Mouse (Mus musculus) adrenal gland, adult 8-10 months (tissue): ENCODE measurements around the gene Stfa3. TPM values are rescaled to one million over a fixed set of nuclear protein-coding genes. Genes with fewer than 3 reads are reported as not detected.
"Not testable (repeated sequence)": the region's sequence is repeated elsewhere in the genome, so short reads cannot be mapped to it uniquely, and the experiment has no call there.

ENCODE experiments used
- DNase-seq: peaks from one replicate; pipeline ENCODE4 v3.0.0; 2022
- total RNA-seq, 4 experiments: library from RNA; stranded (reverse); gene quantifications; 2 replicates each; pipeline ENCODE4 v1.2.4; 2022

The Stfa3 gene
- not detected for total RNA-seq

DNA sequence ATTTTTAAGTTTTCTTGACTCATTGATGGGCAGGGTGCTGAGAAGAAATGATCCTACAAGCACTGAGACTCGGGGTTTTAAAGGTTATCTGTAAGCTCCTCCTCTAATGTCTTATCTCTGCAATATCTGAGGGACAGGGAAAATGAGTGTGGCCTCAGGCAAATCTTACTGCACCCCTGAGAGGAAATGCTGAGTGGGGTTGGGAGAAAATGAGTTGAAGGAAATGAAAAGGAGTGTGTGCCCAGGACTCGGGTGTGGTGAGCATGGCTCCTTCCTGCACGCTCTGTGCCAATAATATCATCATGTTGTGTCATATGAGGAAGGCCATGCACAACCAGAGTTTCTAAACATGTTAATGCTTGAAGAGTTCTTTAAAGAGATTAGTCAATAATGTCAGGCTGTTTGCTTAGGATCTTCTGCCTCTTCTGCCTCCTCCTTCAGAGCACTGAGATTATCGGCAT lies at the start of gene Stfa3:
TSS of gene Stfa3 (minus strand) at position 51 of the 461 bp plus-strand sequence.
- DNase-seq = no peak

DNA sequence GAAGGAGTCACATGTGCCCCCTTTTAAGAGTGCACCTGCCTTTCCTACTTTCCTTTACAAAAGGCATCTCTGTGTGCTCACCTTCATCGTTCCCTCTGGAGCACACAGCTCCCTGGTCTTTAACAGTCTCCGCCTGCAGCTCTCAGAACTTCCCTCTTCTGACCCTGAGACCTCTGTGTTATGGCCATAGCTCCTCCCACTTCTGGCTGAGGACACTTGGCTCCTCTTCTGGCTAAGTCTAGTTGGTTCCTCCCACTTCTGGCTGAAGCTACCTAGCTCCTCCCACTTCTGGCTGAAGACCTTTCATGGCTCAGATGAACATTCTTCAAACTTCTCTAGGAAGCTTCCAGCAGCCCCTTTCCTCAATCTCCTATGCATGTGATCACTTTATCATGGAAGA lies 47.1 kb upstream of the Stfa3 start:
- no peak for DNase-seq

DNA sequence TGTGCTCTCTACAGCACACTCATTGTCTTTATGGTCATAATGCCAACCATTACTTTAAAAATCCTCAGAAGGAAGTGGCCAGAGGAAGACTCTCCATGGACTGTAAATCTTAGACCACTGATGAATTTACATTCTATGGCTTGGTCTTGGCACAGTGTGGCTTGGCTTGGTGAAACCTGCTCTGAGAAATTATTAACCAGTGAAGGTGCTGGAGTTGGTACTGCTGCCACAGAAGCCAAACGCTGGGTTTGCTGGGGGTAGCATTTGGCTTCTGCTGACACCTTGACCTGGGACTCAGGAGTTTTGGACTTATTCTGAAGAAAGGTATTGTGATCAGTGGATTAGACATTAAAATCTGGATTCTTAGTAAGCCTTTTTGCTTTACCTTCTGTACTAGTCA lies 37.2 kb upstream of the Stfa3 start:
- no peak for DNase-seq

DNA sequence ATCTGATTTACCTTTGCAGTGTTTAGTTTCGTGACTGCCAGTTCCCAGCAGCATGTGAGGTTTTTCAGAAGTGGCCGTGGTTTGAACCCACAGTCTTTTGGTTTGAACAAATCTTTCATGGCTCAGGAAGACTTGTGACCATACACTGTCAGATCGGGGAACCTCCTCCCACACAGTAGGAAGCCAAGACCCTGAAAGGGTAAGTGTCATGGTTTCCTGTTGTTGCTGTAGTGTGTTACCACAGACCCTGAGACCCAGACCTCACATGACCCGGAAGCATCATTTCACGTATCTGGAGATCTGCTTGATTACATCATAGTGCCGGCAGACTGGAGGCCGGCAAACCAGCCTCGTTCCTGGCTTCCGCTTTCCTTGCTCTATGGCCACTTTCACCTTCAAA lies 21.7 kb upstream of the Stfa3 start:
- DNase-seq = no peak

DNA sequence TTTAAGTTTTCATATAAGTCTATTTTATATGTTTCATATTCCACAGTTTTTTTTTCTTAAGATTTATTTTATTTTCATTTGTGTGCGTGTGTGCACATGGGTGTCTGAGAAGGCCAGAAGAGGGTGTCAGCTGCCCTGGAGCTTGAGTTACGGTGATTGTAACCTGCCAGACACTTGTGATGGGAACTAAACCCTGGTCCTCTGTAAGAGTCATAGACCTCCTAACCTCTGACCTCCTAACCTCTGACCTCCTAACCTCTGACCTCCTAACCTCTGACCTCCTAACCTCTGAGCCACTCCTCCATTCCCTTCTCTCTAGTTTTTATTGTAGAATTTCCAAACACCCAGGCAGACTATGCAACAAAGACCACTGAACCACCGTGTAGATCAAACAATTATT lies 20.3 kb upstream of the Stfa3 start:
- no peak for DNase-seq

DNA sequence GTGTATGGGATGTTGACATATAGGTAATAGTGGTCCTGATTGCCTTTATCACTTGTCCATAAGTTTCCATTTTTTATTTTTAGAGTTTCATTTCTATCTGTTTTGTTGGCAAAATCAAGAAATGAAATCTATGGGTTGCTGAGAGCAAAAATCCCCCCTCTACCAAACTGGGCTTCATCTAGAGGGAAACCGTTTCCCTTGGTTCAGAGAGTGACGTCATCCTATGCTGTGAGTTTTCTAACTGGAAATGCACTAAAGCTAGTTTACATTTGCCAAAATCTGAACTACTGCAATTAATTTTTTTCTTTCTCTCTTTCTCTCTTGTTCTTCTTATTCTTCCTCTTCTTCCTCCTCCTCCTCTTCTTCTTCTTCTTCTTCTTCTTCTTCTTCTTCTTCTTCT lies 19.7 kb upstream of the Stfa3 start:
- no peak for DNase-seq

DNA sequence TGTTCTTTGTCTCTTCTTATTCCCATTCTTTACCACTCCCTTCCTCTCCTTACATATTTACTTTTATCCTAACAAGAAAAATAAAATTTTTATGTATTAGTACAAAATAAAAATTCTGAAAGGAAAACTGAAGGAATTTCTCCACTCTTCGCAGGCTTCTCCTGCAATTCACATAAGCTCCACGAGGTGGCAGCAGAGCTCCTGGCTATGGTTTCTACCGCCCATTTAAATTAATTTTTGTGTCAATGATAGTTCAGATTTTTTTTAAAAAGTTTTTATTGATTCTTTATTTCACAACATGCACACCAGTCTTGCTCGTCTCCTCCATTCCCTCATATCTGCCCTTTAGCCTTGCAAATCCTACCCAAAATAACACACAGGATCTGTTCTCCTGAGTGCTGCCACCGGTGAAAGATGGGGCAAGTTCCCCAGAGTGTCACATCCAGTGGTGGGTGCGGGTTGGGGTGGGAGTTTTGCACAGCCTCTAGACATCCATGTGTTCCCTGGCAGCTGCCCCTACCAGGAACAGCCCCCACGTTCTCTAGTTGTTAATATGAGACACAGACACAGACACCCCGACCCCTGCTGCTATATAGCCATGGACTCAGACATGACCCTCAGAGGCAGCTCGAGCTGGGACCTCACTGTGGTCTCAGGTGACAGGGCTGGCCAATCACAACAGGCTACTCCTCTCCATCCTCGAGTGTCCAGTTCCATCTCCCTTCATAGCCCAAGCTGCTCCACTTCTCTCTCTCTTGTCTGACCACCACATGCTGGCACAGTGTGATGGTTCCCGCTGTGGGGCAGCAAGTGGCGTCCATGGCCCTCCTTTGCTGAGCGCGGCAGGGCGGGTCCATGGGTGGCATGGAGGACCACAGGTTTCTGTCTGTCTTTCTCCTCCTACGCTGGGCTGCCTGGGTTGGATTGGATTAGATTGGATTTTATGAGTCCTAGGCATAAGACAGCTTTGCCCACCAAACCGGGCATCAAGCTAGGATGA lies 18.3 kb upstream of the Stfa3 start:
- no peak for DNase-seq

DNA sequence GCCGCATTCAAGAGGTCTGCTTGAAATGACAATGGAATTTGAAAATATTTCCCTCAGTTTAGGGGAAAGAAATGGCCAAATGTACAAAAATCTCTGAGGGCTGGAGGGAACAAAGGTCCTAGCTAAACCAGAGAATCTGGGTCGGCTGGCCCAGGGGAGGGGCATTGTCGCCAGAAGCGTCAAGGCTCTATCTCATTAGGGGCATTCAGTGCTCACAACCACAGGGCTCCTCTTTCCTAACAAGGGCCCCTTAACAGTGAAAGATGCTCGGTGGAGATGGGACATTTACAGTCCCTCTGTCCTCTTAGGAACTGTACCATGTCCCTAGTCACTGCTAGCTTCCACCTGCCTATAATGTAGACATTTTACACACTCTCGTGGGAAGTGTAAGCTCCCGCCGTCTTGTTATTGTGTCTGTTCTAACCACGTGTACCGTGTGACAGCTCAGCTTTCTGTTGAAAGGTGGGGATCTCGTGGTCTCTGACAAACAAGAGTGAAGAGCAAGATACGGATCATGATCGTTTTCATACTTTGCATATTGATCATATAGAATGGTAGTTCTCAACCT lies 16.0 kb upstream of the Stfa3 start:
- DNase-seq = no peak

DNA sequence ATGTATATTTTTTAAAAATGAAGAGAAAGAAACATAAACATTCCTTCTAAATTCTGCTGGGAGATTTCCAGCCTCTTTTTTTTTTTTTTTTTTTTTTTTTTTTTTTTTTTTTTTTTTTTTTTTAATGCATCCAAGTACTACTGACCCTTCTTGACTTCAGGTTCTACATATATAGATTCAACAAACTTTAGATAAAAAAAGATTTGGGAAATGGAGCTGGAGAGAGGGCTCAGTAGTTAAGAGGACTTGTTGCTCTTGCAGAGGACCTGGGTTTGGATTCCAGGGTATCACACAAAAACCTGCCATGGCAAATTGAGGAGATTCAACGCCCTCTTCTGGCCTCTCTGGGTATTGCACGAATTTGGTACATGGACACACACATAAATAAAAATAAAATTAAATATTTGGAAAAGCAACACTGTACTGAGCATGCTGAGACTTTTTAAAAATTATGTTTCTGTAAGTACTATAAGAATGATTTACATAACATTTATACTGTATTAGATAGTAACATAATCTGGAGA lies 14.8 kb upstream of the Stfa3 start:
- no peak for DNase-seq

DNA sequence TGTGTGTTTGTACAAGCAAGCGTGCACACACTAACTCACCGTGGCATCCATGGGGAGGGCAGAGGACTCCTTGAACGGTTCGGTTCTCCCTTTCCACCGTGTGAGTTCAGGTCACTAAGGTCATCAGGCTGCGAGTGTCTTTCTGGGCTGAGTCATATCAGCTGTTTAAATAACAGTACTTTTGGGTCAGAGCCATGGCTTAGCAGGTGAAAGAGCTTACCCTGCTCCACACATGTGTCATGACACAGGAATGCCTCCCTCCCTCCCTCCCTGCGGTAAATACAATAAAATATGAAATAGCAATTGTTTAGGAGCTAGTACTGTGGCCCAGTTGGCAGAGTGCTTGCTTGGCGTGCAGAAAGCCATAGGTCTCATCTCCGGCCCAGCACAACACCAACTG lies 14.2 kb upstream of the Stfa3 start:
- no peak for DNase-seq

DNA sequence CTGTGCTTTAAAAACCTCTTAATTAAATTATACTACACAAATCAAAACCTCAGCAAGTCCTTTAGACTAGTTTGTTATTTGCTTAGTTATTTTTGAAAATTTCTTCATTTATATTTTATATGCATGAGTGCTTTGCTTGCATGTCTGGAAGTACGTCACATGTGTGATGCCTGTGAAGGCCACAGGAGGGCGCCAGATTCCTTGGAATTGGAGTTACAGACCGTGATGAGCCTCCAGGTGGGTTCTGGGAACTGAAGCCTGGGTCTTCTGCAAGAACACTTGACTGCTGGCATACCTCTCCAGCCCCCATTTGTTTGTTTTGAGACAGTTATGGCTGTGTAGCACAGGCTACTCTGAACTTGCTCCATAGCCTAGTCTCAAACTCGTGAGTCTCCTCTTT lies 13.7 kb upstream of the Stfa3 start:
- no peak for DNase-seq

DNA sequence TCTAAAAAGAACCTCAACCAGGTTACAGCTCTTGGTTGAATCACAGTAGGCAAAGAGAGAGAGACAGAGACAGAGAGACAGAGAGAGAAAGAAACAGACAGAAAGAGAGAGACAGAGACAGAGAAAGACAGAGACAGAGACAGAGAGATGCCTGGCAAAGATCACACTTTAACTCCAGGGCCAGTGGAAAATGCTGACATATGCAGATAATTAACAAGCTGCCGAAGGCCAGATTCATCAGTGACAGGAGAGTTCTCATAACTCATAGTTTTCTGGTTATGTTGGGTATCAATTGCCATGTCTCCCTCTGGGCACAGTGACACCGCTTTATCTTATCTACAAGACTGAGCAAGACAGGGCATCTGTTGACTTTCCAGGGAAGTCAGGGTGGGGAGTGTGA lies 12.7 kb upstream of the Stfa3 start:
- DNase-seq = no peak

DNA sequence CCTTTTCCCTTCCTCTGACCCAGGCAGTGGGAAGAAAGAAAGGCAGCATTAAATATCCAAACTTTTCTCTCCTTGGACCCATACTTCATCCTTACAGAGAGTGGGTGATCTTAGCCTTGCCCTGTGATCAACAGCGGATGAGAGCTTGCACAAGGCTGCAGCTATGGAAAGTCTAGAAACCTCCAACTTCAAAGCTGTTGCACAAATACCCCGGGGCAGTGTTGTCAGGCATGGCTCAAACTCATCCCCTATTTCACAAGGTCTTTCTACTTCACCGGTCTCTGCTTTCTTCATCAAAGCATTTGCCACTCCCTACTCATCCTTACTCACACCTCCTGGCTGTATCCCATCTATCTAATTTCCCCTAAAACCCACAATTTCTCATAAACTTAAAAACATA lies 10.2 kb upstream of the Stfa3 start:
- DNase-seq = no peak

DNA sequence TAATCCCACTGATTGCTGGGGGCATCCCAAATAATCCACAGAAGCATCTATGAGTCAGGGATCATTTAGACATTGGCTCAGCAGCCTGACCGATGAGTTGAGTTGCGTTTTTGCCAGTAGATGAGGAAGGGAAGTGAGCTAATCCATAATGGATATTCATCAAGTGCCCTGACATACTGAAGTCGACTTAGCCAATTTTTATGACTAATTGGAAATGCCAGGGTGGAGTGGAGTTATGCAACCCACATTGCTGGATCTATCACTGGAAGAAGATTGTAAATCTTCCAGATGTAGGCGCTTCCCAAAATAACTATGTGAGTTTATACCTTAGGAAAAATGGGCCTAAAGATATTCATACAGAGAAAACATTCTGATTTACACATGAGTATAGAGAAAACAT lies 8.9 kb upstream of the Stfa3 start:
- peak; percentile 50 for DNase-seq

DNA sequence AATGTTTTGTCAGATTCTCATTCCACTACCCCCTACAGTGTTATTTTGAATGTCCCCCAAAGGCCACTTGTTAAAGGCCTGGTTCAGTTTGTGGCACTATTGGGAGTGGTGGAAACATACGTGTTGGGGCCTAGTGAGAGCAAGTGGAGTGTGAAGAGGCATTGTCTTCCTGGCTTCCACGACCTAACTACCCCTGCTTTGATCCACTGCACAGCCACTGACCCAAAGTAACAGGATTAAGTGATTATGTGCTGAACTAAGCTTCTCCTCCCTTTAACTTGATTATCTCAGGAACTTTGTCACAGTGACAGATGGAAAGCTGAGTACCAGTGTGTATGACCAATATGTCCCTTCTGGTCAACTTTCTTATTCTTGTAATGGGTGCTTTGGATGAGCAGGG lies 5.2 kb upstream of the Stfa3 start:
- no peak for DNase-seq

DNA sequence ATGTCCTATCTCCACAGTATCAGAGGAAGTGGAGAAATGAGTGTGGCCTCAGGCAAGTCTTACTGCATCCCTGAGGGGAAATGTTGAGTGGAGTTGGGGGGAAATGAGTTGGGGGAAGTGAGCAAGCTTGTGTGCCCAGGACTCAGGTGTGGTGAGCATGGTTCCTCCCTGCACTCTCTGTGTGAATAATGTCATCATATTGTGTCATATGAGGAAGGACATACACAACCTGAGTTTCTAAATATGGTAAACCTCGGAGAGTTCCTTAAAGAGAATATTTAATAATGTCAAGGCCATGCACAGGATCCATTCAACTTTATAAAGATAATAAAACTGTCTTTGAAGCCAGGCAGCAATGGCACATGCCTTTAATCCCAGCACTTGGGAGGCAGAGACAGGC lies 34.2 kb downstream of the Stfa3 start:
- not testable (repeated sequence) for DNase-seq

DNA sequence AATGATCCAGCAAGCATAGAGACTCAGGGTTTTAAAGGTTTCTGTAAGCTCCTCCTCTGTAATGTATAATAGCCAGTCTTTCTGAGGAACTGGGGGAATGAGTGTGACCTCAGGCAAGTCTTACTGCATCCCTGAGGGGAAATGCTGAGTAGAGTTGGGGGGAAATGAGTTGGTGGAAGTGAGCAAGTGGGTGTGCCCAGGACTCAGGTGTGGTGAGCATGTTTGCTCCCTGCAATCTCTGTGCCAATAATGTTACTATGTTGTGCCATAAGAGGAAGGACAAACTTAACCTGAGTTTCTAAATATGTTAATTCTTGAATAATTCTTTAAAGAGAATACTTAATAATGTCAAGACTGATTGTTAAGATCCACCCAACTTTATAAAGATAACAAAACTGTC lies 46.8 kb downstream of the Stfa3 start, which contains the start of gene Stfa2:
TSS of gene Stfa2 (minus strand) at position 101 of the 400 bp plus-strand sequence.
- no peak for DNase-seq

Other genes starting within 250 kb of the Stfa3 start
- gene Gm5416, start 245.0 kb downstream of the Stfa3 start, total RNA-seq = not detected
- 1 to 10 TPM in 1 of 4 experiments, not detected in 3; 8.1 TPM for gene 2010005H15Rik, start 233.9 kb downstream of the Stfa3 start, total RNA-seq
- not detected for gene Stfa1, start 178.4 kb downstream of the Stfa3 start, total RNA-seq
- gene BC117090, start 121.1 kb downstream of the Stfa3 start, total RNA-seq = not detected
- gene BC100530, start 87.6 kb downstream of the Stfa3 start, total RNA-seq = not detected
- not detected for gene Stfa2, start 46.9 kb downstream of the Stfa3 start, total RNA-seq
- not detected for gene Casr, start 106.7 kb upstream of the Stfa3 start, total RNA-seq
- gene Cd86, start 210.7 kb upstream of the Stfa3 start, total RNA-seq = 1 to 10 TPM; 1.3 to 3.3 (median 2.3) TPM
- gene Ildr1, start 238.6 kb upstream of the Stfa3 start, total RNA-seq = not detected